Mouse (Mus musculus): Measurements from ENCODE around the gene Prima1. TPM values are rescaled to one million over a fixed set of nuclear protein-coding genes. Genes with fewer than 3 reads are reported as not detected.

Gene Prima1
- total RNA-seq, 2 experiments from 2014 or later: 0.80 to 1.2 TPM

GRCm38 (mm10) chr12:103229058-103229457, 12.9 kb downstream of the Prima1 start:
- DNase-seq (ENCODE audit: low spot score in 2 of 2): no peak

DNA sequence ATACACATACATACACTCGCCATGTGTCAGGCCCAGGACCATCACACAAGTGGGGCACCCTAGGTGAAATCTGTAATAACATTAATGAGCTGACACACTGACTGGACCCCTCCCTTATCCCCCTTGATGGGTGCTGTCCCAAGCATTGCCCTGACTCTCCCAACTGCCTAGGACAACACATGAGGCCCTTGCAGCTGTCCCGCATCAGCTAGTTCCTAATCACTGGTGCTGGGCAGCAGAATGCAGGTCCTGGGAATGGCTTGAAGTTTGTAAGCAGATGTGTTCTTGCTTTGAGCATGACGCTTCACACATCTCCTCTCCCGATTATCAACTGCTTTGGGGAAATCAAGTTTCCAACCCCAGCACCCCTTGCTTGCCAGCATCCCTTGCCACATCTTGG, 15.8 kb downstream of the Prima1 start:
- no peak for DNase-seq (ENCODE audit: low spot score in 2 of 2)

DNA sequence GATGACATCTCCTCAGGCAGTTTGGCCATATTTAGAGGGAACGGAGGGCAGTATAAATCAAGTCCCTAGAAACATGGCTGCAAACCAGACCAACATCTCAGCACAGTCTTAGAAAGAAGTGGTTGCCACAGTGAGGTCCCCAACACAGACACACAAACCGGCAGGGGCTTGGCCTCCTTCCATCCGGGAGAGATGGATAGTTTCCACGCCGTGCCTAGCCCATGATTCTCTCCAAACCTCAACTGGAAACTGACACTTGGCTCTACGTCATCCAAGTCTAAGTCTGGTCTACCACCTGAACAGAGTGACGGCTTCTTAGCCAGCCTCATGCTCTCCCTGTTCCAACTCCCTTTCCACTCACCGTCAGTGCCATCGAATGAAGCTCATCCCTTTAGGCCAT, 18.3 kb downstream of the Prima1 start:
- no peak for DNase-seq (ENCODE audit: low spot score in 2 of 2)

DNA sequence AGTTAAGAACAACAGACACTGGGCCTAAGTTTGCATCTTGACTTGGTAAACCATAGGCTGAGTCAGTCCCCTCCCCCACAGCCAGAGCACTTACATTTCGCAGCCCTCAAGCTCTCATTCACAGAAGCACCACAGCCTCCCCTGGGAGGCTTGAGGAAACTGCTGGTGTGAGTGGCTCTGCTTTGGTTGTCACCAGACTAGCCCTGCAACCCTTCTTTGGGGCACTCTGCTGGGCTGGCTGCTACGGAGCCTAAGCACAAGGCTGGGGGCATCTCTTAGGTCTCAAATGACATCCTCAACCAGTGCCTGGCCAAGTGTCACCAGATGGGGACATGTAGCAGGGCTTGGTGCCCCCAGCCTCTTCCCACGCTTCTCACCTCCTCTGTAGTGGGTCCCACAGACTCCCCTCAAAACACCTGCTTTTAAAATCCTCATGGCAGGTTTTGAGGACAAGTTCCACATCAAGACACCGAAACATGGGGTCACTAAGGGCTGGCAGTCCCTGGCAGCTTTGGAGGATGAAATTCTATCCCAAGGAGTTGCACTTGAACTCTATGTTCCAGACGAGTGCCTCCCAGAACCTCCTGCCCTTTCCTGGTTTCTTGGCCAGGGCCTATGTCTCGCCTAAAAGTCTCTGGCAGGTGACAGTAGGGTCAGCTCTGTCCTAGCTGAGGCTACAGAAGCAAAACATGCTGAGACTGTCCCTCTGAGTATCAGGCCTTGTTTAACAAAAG, 25.9 kb downstream of the Prima1 start:
- DNase-seq (ENCODE audit: low spot score in 2 of 2): no peak

- DNase-seq (ENCODE audit: low spot score in 2 of 2): no peak
These were observed 27.2 kb downstream of the Prima1 start for GRCm38 (mm10) chr12:103214797-103215196.

- peak; percentile 30 to 36 for DNase-seq (ENCODE audit: low spot score in 2 of 2)
These were observed 27.7 kb downstream of the Prima1 start for GRCm38 (mm10) chr12:103214270-103214669.

- DNase-seq (ENCODE audit: low spot score in 2 of 2): no peak
These were observed 28.4 kb downstream of the Prima1 start for GRCm38 (mm10) chr12:103213591-103213990.

GRCm38 (mm10) chr12:103211078-103211477, 30.9 kb downstream of the Prima1 start:
- no peak for DNase-seq (ENCODE audit: low spot score in 2 of 2)

GRCm38 (mm10) chr12:103209581-103209980, 32.4 kb downstream of the Prima1 start:
- DNase-seq (ENCODE audit: low spot score in 2 of 2): no peak

GRCm38 (mm10) chr12:103205561-103205960, 36.4 kb downstream of the Prima1 start:
- DNase-seq (ENCODE audit: low spot score in 2 of 2): peak in 1 of 2 experiments; percentile 20

GRCm38 (mm10) chr12:103202592-103203544, 39.1 kb downstream of the Prima1 start:
- peak; percentile 38 to 53 for DNase-seq (ENCODE audit: low spot score in 2 of 2)

DNA sequence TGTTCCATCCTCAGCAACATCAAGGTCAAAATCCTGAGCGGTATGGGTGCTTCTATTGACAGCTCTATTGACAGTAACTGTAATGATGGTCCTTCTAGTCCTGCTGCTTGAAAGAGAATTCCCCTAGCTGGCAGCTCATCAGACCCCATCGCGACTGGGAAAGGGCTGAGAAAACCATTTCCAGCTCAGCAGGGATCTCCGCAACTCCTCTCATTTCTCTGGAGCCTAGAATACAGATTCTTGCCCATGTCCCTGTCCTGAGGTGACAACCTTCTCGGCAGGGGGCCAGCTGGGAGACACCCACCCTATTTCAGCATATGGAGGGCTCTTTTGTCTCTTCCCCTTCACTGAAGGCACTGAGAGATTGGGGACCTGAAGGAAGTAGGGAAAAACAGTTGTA, 49.0 kb downstream of the Prima1 start:
- DNase-seq (ENCODE audit: low spot score in 2 of 2): no peak

GRCm38 (mm10) chr12:103189771-103190170, 52.2 kb downstream of the Prima1 start:
- DNase-seq (ENCODE audit: low spot score in 2 of 2): no peak

- DNase-seq (ENCODE audit: low spot score in 2 of 2): no peak
These were observed 53.7 kb downstream of the Prima1 start for GRCm38 (mm10) chr12:103188223-103188622.

- DNase-seq (ENCODE audit: low spot score in 2 of 2): no peak
These were observed 54.9 kb downstream of the Prima1 start for GRCm38 (mm10) chr12:103187020-103187419.

DNA sequence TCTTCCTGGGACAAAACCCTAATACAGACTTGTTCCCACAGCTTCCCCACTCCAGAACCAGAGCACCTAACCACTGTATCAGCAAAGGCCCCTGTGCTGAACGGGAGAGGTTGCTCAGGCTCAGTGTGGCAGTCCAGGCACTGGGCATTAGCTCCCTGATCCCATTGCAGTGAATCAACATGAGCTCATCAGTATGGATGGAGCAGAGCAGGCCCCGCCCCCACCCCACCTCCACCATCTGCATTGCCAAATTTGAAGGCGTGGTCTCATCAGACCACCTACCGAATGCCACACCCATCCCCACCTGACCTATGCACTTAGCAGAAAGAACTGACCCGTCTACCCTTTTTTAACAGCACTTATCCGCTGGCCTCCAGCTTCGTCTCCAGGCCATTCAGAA, 58.9 kb downstream of the Prima1 start:
- DNase-seq (ENCODE audit: low spot score in 2 of 2): no peak

DNA sequence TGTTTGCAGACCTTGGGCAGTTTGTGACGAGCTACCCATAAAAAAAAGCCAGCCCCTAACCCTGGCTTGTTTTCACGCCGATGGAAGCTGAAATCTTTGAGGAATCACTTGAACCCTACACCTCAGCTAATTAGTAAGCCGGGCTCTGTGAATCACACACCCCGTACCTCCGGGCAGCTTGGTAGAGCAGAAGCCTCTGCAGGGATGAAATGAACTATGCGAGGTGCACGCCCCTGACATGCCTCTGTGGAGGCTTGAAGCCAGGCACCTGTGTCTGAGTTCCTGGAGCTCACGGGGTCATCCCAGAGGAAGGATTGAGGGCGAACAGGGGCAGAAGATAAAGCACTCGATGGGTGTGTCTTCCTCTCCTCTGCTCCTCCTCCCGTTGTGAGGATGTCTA, 73.1 kb downstream of the Prima1 start:
- no peak for DNase-seq (ENCODE audit: low spot score in 2 of 2)

DNA sequence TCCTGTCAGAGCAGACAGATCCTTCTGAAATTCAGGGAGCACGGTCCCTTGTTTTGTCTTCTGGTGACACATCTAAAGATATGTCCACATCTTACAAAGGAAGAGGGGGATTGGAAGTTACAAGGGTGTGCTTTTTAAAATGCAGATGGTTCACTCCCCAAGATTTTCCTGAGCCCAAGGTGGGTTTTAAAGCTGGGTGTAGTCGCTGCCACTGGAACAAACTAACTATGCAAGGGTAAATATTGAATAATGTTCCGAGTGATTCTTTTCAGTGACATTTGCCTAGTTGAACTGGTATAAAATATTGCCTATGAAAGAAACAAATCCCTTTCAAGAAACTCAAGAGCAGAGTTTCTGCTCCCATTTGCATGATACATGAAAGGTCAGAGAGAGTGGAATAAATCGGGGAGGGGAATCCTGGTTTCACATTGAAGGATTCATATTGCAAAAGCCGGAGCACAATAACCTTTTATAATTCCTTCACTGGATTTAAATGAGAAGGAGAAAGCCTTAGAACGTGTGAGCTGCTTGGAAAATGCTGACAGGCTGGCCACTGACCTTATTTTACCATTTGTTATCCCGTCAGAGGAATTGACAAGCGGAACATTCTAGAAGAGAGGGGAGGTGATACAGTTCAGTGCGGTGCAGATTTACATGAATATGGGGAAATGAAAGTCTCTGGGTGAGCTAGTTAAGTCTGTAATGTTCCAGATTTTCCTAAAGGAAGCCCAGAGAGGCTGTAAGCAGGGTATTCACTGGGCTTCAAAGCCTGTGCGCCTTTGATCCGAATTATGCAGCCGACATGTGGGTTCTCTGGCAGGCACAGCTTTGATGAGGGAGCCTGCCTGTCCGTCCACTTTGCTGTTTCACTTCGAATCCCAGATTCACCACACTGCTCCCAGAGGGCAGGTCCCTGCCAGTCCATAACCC, 77.6 kb downstream of the Prima1 start:
- no peak for DNase-seq (ENCODE audit: low spot score in 2 of 2)

DNA sequence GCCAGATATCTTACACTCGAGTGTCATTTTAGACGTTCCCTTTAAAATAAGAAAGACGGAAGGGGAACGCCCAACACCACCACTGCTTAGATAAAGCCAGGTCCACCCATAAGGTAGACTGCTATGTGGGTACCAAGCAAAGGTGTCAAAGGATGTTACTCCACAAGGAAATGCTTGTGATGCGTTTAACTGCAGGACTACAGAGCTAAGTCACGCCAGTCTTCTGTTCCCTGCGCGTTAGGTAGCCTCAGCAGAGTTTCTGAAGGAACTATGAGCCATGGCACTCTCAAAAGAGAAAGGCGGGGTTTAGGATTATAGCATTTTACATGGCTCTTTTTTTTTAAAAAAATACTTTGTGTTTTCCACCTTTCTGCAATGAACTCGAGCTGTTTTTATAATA, 78.4 kb downstream of the Prima1 start:
- DNase-seq (ENCODE audit: low spot score in 2 of 2): no peak

DNA sequence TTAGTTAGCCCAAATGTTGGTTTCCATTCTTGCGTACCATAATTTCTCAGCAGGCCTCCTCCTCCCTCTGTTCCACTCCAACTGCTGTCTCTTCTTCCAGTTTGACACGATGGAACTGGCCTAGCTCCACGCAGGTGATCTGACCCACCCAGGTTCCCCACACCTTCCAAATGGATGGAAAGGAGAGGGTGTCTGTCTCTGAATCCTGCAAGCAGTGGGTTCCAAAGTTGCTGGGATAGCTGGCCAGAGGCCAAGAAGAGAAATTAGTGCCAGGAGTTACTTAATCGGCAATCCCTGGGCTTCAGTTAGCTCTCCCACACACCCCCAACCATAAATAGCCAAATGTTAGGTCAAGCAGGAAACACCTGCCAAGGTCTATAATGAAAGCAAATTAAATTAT, 81.2 kb downstream of the Prima1 start:
- no peak for DNase-seq (ENCODE audit: low spot score in 2 of 2)

DNA sequence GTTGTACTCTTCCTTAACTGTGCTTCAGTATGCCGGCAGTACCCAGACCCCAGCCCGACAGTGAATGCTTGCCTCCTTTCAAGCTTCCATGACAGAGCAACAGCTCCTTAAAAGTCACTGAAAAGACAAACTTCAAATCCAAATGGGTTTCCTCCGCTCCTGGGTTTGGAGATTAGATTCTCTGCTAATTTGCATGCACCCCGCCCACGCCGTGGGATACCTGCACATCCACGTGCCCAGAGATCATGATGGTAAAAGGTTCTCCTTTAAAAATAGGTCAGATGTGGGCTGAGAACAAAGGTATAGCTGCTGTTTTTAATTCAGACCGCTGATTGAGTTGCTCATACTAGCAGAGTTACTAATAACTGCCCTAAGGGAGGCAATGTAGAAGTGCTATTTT, 82.9 kb downstream of the Prima1 start:
- no peak for DNase-seq (ENCODE audit: low spot score in 2 of 2)
